Mouse (Mus musculus) C2C12 (cell line): Measurements from ENCODE around the gene Hivep2.
A peak's percentile ranks its signal among the peaks of the same experiment; 100 is the strongest.

Experiments
- CEBPB ChIP-seq: IDR thresholded peaks from one replicate; pipeline ENCODE4 v1.6.1; 2011; ENCODE audit warnings: low read depth, mild to moderate bottlenecking, control low read depth, moderate library complexity
- CTCF ChIP-seq: IDR thresholded peaks from one replicate; pipeline ENCODE4 v1.5.1; 2011; ENCODE audit not compliant: control insufficient read depth, insufficient read depth, insufficient read length
- FOSL1 ChIP-seq: IDR thresholded peaks from one replicate; pipeline ENCODE4 v1.8.0; 2011; ENCODE audit warnings: mild to moderate bottlenecking, low read length; ENCODE audit not compliant: poor library complexity, insufficient read depth, severe bottlenecking
- MAX ChIP-seq: IDR thresholded peaks from one replicate; pipeline ENCODE4 v1.6.1; 2011; ENCODE audit warnings: mild to moderate bottlenecking, control low read depth
- MYOD1 ChIP-seq: IDR thresholded peaks from one replicate; pipeline ENCODE4 v1.6.1; 2011; ENCODE audit warnings: low read depth; ENCODE audit not compliant: control insufficient read depth, insufficient read length
- MYOG ChIP-seq: IDR thresholded peaks from one replicate; pipeline ENCODE4 v1.6.1; 2011; ENCODE audit not compliant: control insufficient read depth, insufficient read length; ENCODE audit errors: extremely low read depth
- USF1 ChIP-seq: IDR thresholded peaks from one replicate; pipeline ENCODE4 v1.6.1; 2011; ENCODE audit warnings: low read depth, mild to moderate bottlenecking, control low read depth, moderate library complexity

- TF ChIP-seq CTCF = no peak
- no peak for TF ChIP-seq MYOG
- TF ChIP-seq MAX = no peak
- TF ChIP-seq USF1 = no peak
- peak; percentile 78 for TF ChIP-seq CEBPB
- TF ChIP-seq FOSL1 = no peak
- no peak for TF ChIP-seq MYOD1
Observed at GRCm38 (mm10) chr10:13982769-13983381, 17.0 kb downstream of the Hivep2 start.
